Mouse (Mus musculus): ENCODE measurements around the gene Iqschfp. TPM values are rescaled to one million over a fixed set of nuclear protein-coding genes. Genes with fewer than 3 reads are reported as not detected.

The Iqschfp gene
- polyA plus RNA-seq, 1 experiment from 2014 or later = 0.12 TPM

GRCm38 (mm10) chr3:68356516-68356915 is 464.5 kb downstream of the Iqschfp start:
- 81% methylated on average over 2 of the region's 2 CpGs for WGBS
- no peak for DNase-seq (ENCODE audit: low spot score)

GRCm38 (mm10) chr3:68368029-68368428 is 476.0 kb downstream of the Iqschfp start:
- Histone ChIP-seq H3K36me3 (no peaks in the 10 kb centered on the region), H3K4me3 (no peak overlapping the region), H3K4me1 (replicated peaks) (no peaks in the 10 kb centered on the region), H3K9me3 (no peaks in the 10 kb centered on the region), H3K27ac (no peak overlapping the region), H3K27me3 (ENCODE audit: insufficient read depth, poor library complexity, severe bottlenecking) (no peaks in the 10 kb centered on the region)
- no peak for DNase-seq (ENCODE audit: low spot score)

More at GRCm38 (mm10) chr3:68356516-68356915, 464.5 kb downstream of the Iqschfp start:
- Histone ChIP-seq H3K27ac (no peak overlapping the region), H3K36me3 (no peaks in the 10 kb centered on the region), H3K27me3 (ENCODE audit: insufficient read depth, poor library complexity, severe bottlenecking) (no peaks in the 10 kb centered on the region), H3K4me3 (no peak overlapping the region), H3K4me1 (replicated peaks) (peaks cover 6% of the 10 kb centered on the region), H3K9me3 (peaks cover 7% of the 10 kb centered on the region; the same call in 1 of the 2 replicates)

- H3K27me3 ChIP-seq (ENCODE audit: insufficient read depth, poor library complexity, severe bottlenecking) = no peaks in the 10 kb centered on the region
- H3K4me1 ChIP-seq (replicated peaks) = no peaks in the 10 kb centered on the region; the same call in 1 of the 2 replicates
- H3K36me3 ChIP-seq = no peaks in the 10 kb centered on the region
- no peak overlapping the region for H3K4me3 ChIP-seq
- no peaks in the 10 kb centered on the region for H3K9me3 ChIP-seq
- no peak overlapping the region for H3K27ac ChIP-seq
- 64% methylated on average over 1 of the region's 1 CpGs for WGBS
- no peak for DNase-seq (ENCODE audit: low spot score)
These were observed 480.9 kb downstream of the Iqschfp start for GRCm38 (mm10) chr3:68372925-68373324.

- Histone ChIP-seq H3K27ac (no peak overlapping the region), H3K4me3 (no peak overlapping the region), H3K9me3 (no peaks in the 10 kb centered on the region), H3K36me3 (no peaks in the 10 kb centered on the region), H3K4me1 (replicated peaks) (no peaks in the 10 kb centered on the region; the same call in 1 of the 2 replicates), H3K27me3 (ENCODE audit: insufficient read depth, poor library complexity, severe bottlenecking) (no peaks in the 10 kb centered on the region)
- WGBS = 60% methylated on average over 10 of the region's 10 CpGs
- no peak for DNase-seq (ENCODE audit: low spot score)
These were observed 483.1 kb downstream of the Iqschfp start for GRCm38 (mm10) chr3:68375100-68375508.

GRCm38 (mm10) chr3:68377452-68378198 is 485.6 kb downstream of the Iqschfp start:
- Histone ChIP-seq H3K4me3 (no peak overlapping the region), H3K27me3 (ENCODE audit: insufficient read depth, poor library complexity, severe bottlenecking) (no peaks in the 10 kb centered on the region), H3K9me3 (no peaks in the 10 kb centered on the region), H3K27ac (no peak overlapping the region), H3K36me3 (no peaks in the 10 kb centered on the region), H3K4me1 (replicated peaks) (no peaks in the 10 kb centered on the region; the same call in 1 of the 2 replicates)
- 76% methylated on average over 7 of the region's 7 CpGs for WGBS
- DNase-seq (ENCODE audit: low spot score) = no peak

- 83% methylated on average over 2 of the region's 2 CpGs for WGBS
- Histone ChIP-seq H3K4me3 (no peak overlapping the region), H3K36me3 (no peaks in the 10 kb centered on the region), H3K9me3 (no peaks in the 10 kb centered on the region), H3K4me1 (replicated peaks) (no peaks in the 10 kb centered on the region; the same call in 1 of the 2 replicates), H3K27ac (no peak overlapping the region), H3K27me3 (ENCODE audit: insufficient read depth, poor library complexity, severe bottlenecking) (no peaks in the 10 kb centered on the region)
- no peak for DNase-seq (ENCODE audit: low spot score)
These were observed 486.8 kb downstream of the Iqschfp start for GRCm38 (mm10) chr3:68378799-68379198.

GRCm38 (mm10) chr3:68379242-68379641 is 487.2 kb downstream of the Iqschfp start:
- no peaks in the 10 kb centered on the region for H3K27me3 ChIP-seq (ENCODE audit: insufficient read depth, poor library complexity, severe bottlenecking)
- 69% methylated on average over 7 of the region's 7 CpGs for WGBS

GRCm38 (mm10) chr3:68383672-68384071 is 491.6 kb downstream of the Iqschfp start:
- no peak overlapping the region for H3K27ac ChIP-seq
- H3K9me3 ChIP-seq = no peaks in the 10 kb centered on the region
- no peaks in the 10 kb centered on the region for H3K27me3 ChIP-seq (ENCODE audit: insufficient read depth, poor library complexity, severe bottlenecking)
- no peaks in the 10 kb centered on the region for H3K4me1 ChIP-seq (replicated peaks)
- no peak overlapping the region for H3K4me3 ChIP-seq
- no peak for DNase-seq (ENCODE audit: low spot score)
- no peaks in the 10 kb centered on the region for H3K36me3 ChIP-seq

More at GRCm38 (mm10) chr3:68379242-68379641, 487.2 kb downstream of the Iqschfp start:
- Histone ChIP-seq H3K27ac (no peak overlapping the region), H3K9me3 (no peaks in the 10 kb centered on the region), H3K4me3 (no peak overlapping the region), H3K4me1 (replicated peaks) (no peaks in the 10 kb centered on the region; the same call in 1 of the 2 replicates), H3K36me3 (no peaks in the 10 kb centered on the region)
- no peak for DNase-seq (ENCODE audit: low spot score)

GRCm38 (mm10) chr3:68385544-68385943 is 493.5 kb downstream of the Iqschfp start:
- Histone ChIP-seq H3K27ac (no peak overlapping the region), H3K4me3 (no peak overlapping the region), H3K9me3 (no peaks in the 10 kb centered on the region), H3K27me3 (ENCODE audit: insufficient read depth, poor library complexity, severe bottlenecking) (no peaks in the 10 kb centered on the region), H3K36me3 (no peaks in the 10 kb centered on the region), H3K4me1 (replicated peaks) (no peaks in the 10 kb centered on the region)
- WGBS = 91% methylated on average over 3 of the region's 3 CpGs
- DNase-seq (ENCODE audit: low spot score) = no peak

GRCm38 (mm10) chr3:68388023-68388422 is 496.0 kb downstream of the Iqschfp start:
- H3K27ac ChIP-seq = no peak overlapping the region
- no peaks in the 10 kb centered on the region for H3K36me3 ChIP-seq
- H3K4me1 ChIP-seq (replicated peaks) = no peaks in the 10 kb centered on the region
- DNase-seq (ENCODE audit: low spot score) = no peak
- H3K27me3 ChIP-seq (ENCODE audit: insufficient read depth, poor library complexity, severe bottlenecking) = no peaks in the 10 kb centered on the region
- H3K4me3 ChIP-seq = no peak overlapping the region
- 90% methylated on average over 3 of the region's 3 CpGs for whole genome bisulfite sequencing
- H3K9me3 ChIP-seq = no peaks in the 10 kb centered on the region

- Histone ChIP-seq H3K27ac (no peak overlapping the region), H3K9me3 (no peaks in the 10 kb centered on the region), H3K27me3 (ENCODE audit: insufficient read depth, poor library complexity, severe bottlenecking) (no peaks in the 10 kb centered on the region), H3K4me1 (replicated peaks) (0 out of 2 replicates have a peak, but pooled peaks cover 2% of the 10 kb centered on the region), H3K36me3 (no peaks in the 10 kb centered on the region), H3K4me3 (no peak overlapping the region)
- WGBS = 82% methylated on average over 2 of the region's 2 CpGs
- no peak for DNase-seq (ENCODE audit: low spot score)
These were observed 501.5 kb downstream of the Iqschfp start for GRCm38 (mm10) chr3:68393578-68393977.

GRCm38 (mm10) chr3:68398691-68399090 is 506.7 kb downstream of the Iqschfp start:
- no peak overlapping the region for H3K4me3 ChIP-seq
- DNase-seq (ENCODE audit: low spot score) = no peak
- 83% methylated on average over 3 of the region's 3 CpGs for WGBS
- no peaks in the 10 kb centered on the region for H3K36me3 ChIP-seq
- no peaks in the 10 kb centered on the region for H3K27me3 ChIP-seq (ENCODE audit: insufficient read depth, poor library complexity, severe bottlenecking)
- H3K4me1 ChIP-seq (replicated peaks) = peaks cover 15% of the 10 kb centered on the region
- no peaks in the 10 kb centered on the region for H3K9me3 ChIP-seq
- H3K27ac ChIP-seq = no peak overlapping the region

- no peaks in the 10 kb centered on the region for H3K9me3 ChIP-seq
- WGBS = 65% methylated on average over 7 of the region's 7 CpGs
- peaks cover 12% of the 10 kb centered on the region for H3K4me1 ChIP-seq (replicated peaks)
- no peak overlapping the region for H3K27ac ChIP-seq
- H3K27me3 ChIP-seq (ENCODE audit: insufficient read depth, poor library complexity, severe bottlenecking) = no peaks in the 10 kb centered on the region
- DNase-seq (ENCODE audit: low spot score) = no peak
- H3K4me3 ChIP-seq = no peak overlapping the region
- H3K36me3 ChIP-seq = no peaks in the 10 kb centered on the region
These were observed 508.1 kb downstream of the Iqschfp start for GRCm38 (mm10) chr3:68400121-68400520.
